Mouse (Mus musculus): ENCODE measurements around the gene Sst.
A peak's percentile ranks its signal among the peaks of the same experiment; 100 is the strongest.
"Not testable (repeated sequence)": the region's sequence is repeated elsewhere in the genome, so short reads cannot be mapped to it uniquely, and the experiment has no call there.

Sst gene

GRCm38 (mm10) chr16:23890636-23891035 is at the start of gene Sst:
TSS of gene Sst (minus strand) at chr16:23890958.
- DNase-seq (ENCODE audit: low spot score), result no peak

GRCm38 (mm10) chr16:23934397-23934796 is 43.6 kb upstream of the Sst start:
- no peak for DNase-seq (ENCODE audit: low spot score)

GRCm38 (mm10) chr16:23932294-23932693 is 41.5 kb upstream of the Sst start, which contains the start of gene Rtp2:
TSS of gene Rtp2 (minus strand) at chr16:23932394.
- no peak for DNase-seq (ENCODE audit: low spot score)

- DNase-seq (ENCODE audit: low spot score), result no peak
Measured at GRCm38 (mm10) chr16:23931275-23931674, 40.5 kb upstream of the Sst start.

- no peak for DNase-seq (ENCODE audit: low spot score)
Measured at GRCm38 (mm10) chr16:23930426-23931073, 39.8 kb upstream of the Sst start.

GRCm38 (mm10) chr16:23927301-23928114 is 36.8 kb upstream of the Sst start:
- no peak for DNase-seq (ENCODE audit: low spot score)

- no peak for DNase-seq (ENCODE audit: low spot score)
Measured at GRCm38 (mm10) chr16:23922906-23923305, 32.1 kb upstream of the Sst start.

GRCm38 (mm10) chr16:23921697-23922096 is 30.9 kb upstream of the Sst start:
- DNase-seq (ENCODE audit: low spot score), result no peak

- DNase-seq (ENCODE audit: low spot score), result no peak
Measured at GRCm38 (mm10) chr16:23919418-23919817, 28.7 kb upstream of the Sst start.

- no peak for DNase-seq (ENCODE audit: low spot score)
Measured at GRCm38 (mm10) chr16:23913401-23913800, 22.6 kb upstream of the Sst start.

- DNase-seq (ENCODE audit: low spot score), result no peak
Measured at GRCm38 (mm10) chr16:23912741-23913140, 22.0 kb upstream of the Sst start.

- DNase-seq (ENCODE audit: low spot score), result not testable (repeated sequence)
Measured at GRCm38 (mm10) chr16:23909015-23909354, 18.2 kb upstream of the Sst start.

- not testable (repeated sequence) for DNase-seq (ENCODE audit: low spot score)
Measured at GRCm38 (mm10) chr16:23908076-23909014, 17.6 kb upstream of the Sst start.

GRCm38 (mm10) chr16:23906586-23906985 is 15.8 kb upstream of the Sst start:
- DNase-seq (ENCODE audit: low spot score), result not testable (repeated sequence)

GRCm38 (mm10) chr16:23901411-23901810 is 10.7 kb upstream of the Sst start:
- no peak for DNase-seq (ENCODE audit: low spot score)

GRCm38 (mm10) chr16:23900061-23900460 is 9.3 kb upstream of the Sst start:
- DNase-seq (ENCODE audit: low spot score), result no peak

GRCm38 (mm10) chr16:23898840-23899239 is 8.1 kb upstream of the Sst start:
- DNase-seq (ENCODE audit: low spot score), result peak; percentile 49

- peak; percentile 60 for DNase-seq (ENCODE audit: low spot score)
Measured at GRCm38 (mm10) chr16:23897984-23898586, 7.3 kb upstream of the Sst start.

GRCm38 (mm10) chr16:23897486-23897885 is 6.7 kb upstream of the Sst start:
- no peak for DNase-seq (ENCODE audit: low spot score)

- DNase-seq (ENCODE audit: low spot score), result no peak
Measured at GRCm38 (mm10) chr16:23895135-23895534, 4.4 kb upstream of the Sst start.

- DNase-seq (ENCODE audit: low spot score), result no peak
Measured at GRCm38 (mm10) chr16:23890151-23890550, 607 bp downstream of the Sst start.

Data from ovary, adult 18-20 months (tissue).